Mouse (Mus musculus): Measurements from ENCODE around the gene Rpl35.

DNA sequence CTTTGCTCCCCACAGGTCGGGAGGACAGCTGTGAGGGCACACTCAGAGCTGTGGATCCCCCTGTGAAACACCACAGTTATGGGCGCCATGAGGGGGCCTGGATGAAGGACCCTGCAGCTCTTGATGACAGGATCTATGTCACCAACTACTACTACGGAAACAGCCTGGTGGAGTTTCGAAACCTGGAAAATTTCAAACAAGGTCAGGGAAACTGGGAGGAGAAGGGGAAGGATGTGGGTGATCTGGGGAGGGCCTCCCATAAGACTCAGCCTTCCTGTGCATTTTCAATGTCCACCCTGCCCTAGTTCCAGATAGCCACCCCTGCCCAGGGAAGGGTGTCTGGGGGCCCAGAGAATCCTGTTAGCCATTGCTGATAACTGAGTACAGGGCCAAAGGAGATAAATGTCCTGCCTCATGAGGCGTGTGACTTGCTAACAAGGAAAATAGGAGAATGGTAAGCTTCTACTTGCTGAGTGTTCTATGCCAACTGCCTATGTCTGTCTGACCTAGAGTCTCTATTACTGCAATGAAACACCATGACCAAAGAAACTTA lies 47.7 kb downstream of the Rpl35 start:
- TF ChIP-seq CTCF (IDR thresholded peaks at IDR 0.05; ENCODE audit: borderline replicate concordance, insufficient read depth, low read depth, low read length) (no peak), POLR2A (IDR thresholded peaks at IDR 0.05; ENCODE audit: borderline replicate concordance, insufficient read depth, low read length) (no peak)
